Mouse (Mus musculus): ENCODE measurements around the gene Cd47.

- TF ChIP-seq CTCF (IDR thresholded peaks at IDR 0.05; ENCODE audit: low read depth): no peak
- TF ChIP-seq EP300 (IDR thresholded peaks at IDR 0.05; ENCODE audit: low read depth): no peak
Observed at GRCm38 (mm10) chr16:49802993-49803392, 2.7 kb downstream of the Cd47 start.

Data from liver, postnatal 0 days (tissue).